Comparison of ENCODE assay signal across 12 mouse cellular contexts in genomic region chr7:115340155-115340554, GRCm38 (mm10).
A peak's percentile ranks its signal among the peaks of the same experiment; 100 is the strongest.
DNase-seq lines count a peak whose midpoint lies in the region; ATAC-seq and TF ChIP-seq lines count a peak whose summit lies in the region.
"Had no signal": no experiment of that assay in that cellular context is flagged by ENCODE, and none has a peak within 500 bp of the region (broad histone marks: within the 10 kb centered on the region; RNA-seq: fewer than 3 reads in every experiment).

No protein-coding gene starts in this region.

- no peak overlapping the region for H3K27ac ChIP-seq in forebrain, embryonic 16.5 days (ENCODE audit: low read length)
- no peak overlapping the region for H3K27ac ChIP-seq in forebrain, embryonic 11.5 days (ENCODE audit: low read depth, low read length)
- no peak overlapping the region for H3K27ac ChIP-seq in midbrain, postnatal 0 days (ENCODE audit: low read depth, low read length)
- no peak overlapping the region for H3K27ac ChIP-seq in midbrain, embryonic 16.5 days (ENCODE audit: low read length)
- H3K27ac ChIP-seq in stomach, postnatal 0 days (replicated peaks) = no peak overlapping the region
- H3K27ac ChIP-seq: gastrocnemius, adult 2 months; midbrain, embryonic 12.5 days had no signal

- peak; percentile 62 for ATAC-seq in forebrain, embryonic 16.5 days
- ATAC-seq in forebrain, embryonic 11.5 days (replicated peaks; ENCODE audit: low FRiP score) = no peak
- no peak for ATAC-seq in midbrain, postnatal 0 days (ENCODE audit: low FRiP score)
- no peak for ATAC-seq in midbrain, embryonic 16.5 days
- no peak for ATAC-seq in stomach, postnatal 0 days (ENCODE audit: low FRiP score, low TSS enrichment)
- ATAC-seq in megakaryocyte, adult 5-6 weeks (ENCODE audit: poor library complexity, severe bottlenecking) = no peak

- WGBS in forebrain, embryonic 16.5 days = 28% methylated on average over 7 of the region's 7 CpGs
- 72% methylated on average over 7 of the region's 7 CpGs for WGBS in forebrain, embryonic 11.5 days
- WGBS in midbrain, postnatal 0 days = 56% methylated on average over 7 of the region's 7 CpGs
- WGBS in midbrain, embryonic 16.5 days = 54% methylated on average over 7 of the region's 7 CpGs
- WGBS in stomach, postnatal 0 days = 52% methylated on average over 7 of the region's 7 CpGs

- H3K27me3 ChIP-seq in forebrain, embryonic 16.5 days (replicated peaks; ENCODE audit: control insufficient read depth, insufficient read depth, low read length) = no peaks in the 10 kb centered on the region
- no peaks in the 10 kb centered on the region for H3K27me3 ChIP-seq in forebrain, embryonic 11.5 days (ENCODE audit: control insufficient read depth, insufficient read depth, low read length)
- H3K27me3 ChIP-seq in midbrain, postnatal 0 days (ENCODE audit: insufficient read depth, low read length) = no peaks in the 10 kb centered on the region
- H3K27me3 ChIP-seq in midbrain, embryonic 16.5 days (ENCODE audit: control insufficient read depth, insufficient read depth, low read depth, low read length) = no peaks in the 10 kb centered on the region
- no peaks in the 10 kb centered on the region for H3K27me3 ChIP-seq in stomach, postnatal 0 days (ENCODE audit: control insufficient read depth, insufficient read depth, low read length)
- H3K27me3 ChIP-seq: midbrain, embryonic 12.5 days had no signal

- no peak for TF ChIP-seq CTCF in midbrain, postnatal 0 days (IDR thresholded peaks at IDR 0.05)
- TF ChIP-seq CTCF in stomach, postnatal 0 days (IDR thresholded peaks at IDR 0.05; ENCODE audit: low read depth) = no peak

- no peak overlapping the region for H3K9ac ChIP-seq in forebrain, embryonic 16.5 days (replicated peaks; ENCODE audit: low read depth, low read length)
- H3K9ac ChIP-seq in forebrain, embryonic 11.5 days (ENCODE audit: low read length) = no peak overlapping the region
- no peak overlapping the region for H3K9ac ChIP-seq in midbrain, postnatal 0 days (replicated peaks; ENCODE audit: low read length, poor library complexity, severe bottlenecking)
- no peak overlapping the region for H3K9ac ChIP-seq in midbrain, embryonic 16.5 days (ENCODE audit: low read depth, low read length)
- H3K9ac ChIP-seq in stomach, postnatal 0 days (ENCODE audit: low read length) = no peak overlapping the region
- H3K9ac ChIP-seq: midbrain, embryonic 12.5 days had no signal

- no peak for DNase-seq in forebrain, embryonic 11.5 days (ENCODE audit: low spot score)
- DNase-seq in midbrain, postnatal 0 days (ENCODE audit: low spot score) = peak; percentile 46
- peak; percentile 88 for DNase-seq in fibroblast of lung, adult 2 months (ENCODE audit: low read depth)
- peak; percentile 15 for DNase-seq in stomach, postnatal 0 days (ENCODE audit: low spot score)
- DNase-seq in thymus, adult 18-20 months = no peak
- DNase-seq: gastrocnemius, adult 2 months; kidney, adult 9 months; thymus, postnatal 14 days had no signal

- no peak for TF ChIP-seq EP300 in stomach, postnatal 0 days (optimal IDR thresholded peaks at IDR 0.05)

- no peaks in the 10 kb centered on the region for H3K9me3 ChIP-seq in forebrain, embryonic 16.5 days (ENCODE audit: control insufficient read depth, low read length)
- H3K9me3 ChIP-seq in forebrain, embryonic 11.5 days (ENCODE audit: control insufficient read depth, low read length) = no peaks in the 10 kb centered on the region
- no peaks in the 10 kb centered on the region for H3K9me3 ChIP-seq in midbrain, postnatal 0 days (ENCODE audit: low read length)
- H3K9me3 ChIP-seq in midbrain, embryonic 16.5 days (replicated peaks; ENCODE audit: control insufficient read depth, low read length, poor library complexity, severe bottlenecking) = no peaks in the 10 kb centered on the region; the same call in 1 of the 2 replicates
- H3K9me3 ChIP-seq in stomach, postnatal 0 days (ENCODE audit: control insufficient read depth, low read length) = no peaks in the 10 kb centered on the region
- H3K9me3 ChIP-seq: midbrain, embryonic 12.5 days had no signal

- no peaks in the 10 kb centered on the region for H3K36me3 ChIP-seq in forebrain, embryonic 16.5 days (ENCODE audit: control insufficient read depth, insufficient read depth)
- no peaks in the 10 kb centered on the region for H3K36me3 ChIP-seq in forebrain, embryonic 11.5 days (ENCODE audit: control insufficient read depth, insufficient read depth, low read length)
- no peaks in the 10 kb centered on the region for H3K36me3 ChIP-seq in midbrain, postnatal 0 days (ENCODE audit: insufficient read depth, low read length)
- H3K36me3 ChIP-seq in midbrain, embryonic 16.5 days (ENCODE audit: control insufficient read depth, insufficient read depth, low read length) = no peaks in the 10 kb centered on the region
- H3K36me3 ChIP-seq in stomach, postnatal 0 days (ENCODE audit: control insufficient read depth, insufficient read depth, low read length) = no peaks in the 10 kb centered on the region
- H3K36me3 ChIP-seq: midbrain, embryonic 12.5 days had no signal

- H3K4me2 ChIP-seq in forebrain, embryonic 16.5 days (ENCODE audit: low read length) = no peak overlapping the region
- H3K4me2 ChIP-seq in forebrain, embryonic 11.5 days (ENCODE audit: low read depth, low read length, severe bottlenecking) = no peak overlapping the region
- no peak overlapping the region for H3K4me2 ChIP-seq in midbrain, postnatal 0 days (ENCODE audit: low read depth, low read length, poor library complexity, severe bottlenecking)
- H3K4me2 ChIP-seq in midbrain, embryonic 16.5 days (ENCODE audit: low read length) = no peak overlapping the region
- H3K4me2 ChIP-seq in stomach, postnatal 0 days (replicated peaks; ENCODE audit: low read depth) = no peak overlapping the region
- H3K4me2 ChIP-seq: midbrain, embryonic 12.5 days had no signal

- H3K4me3 ChIP-seq in forebrain, embryonic 16.5 days (replicated peaks; ENCODE audit: low read length) = no peak overlapping the region
- H3K4me3 ChIP-seq in forebrain, embryonic 11.5 days (ENCODE audit: low read depth, low read length) = no peak overlapping the region
- H3K4me3 ChIP-seq in midbrain, postnatal 0 days (ENCODE audit: low read depth, low read length) = no peak overlapping the region
- no peak overlapping the region for H3K4me3 ChIP-seq in midbrain, embryonic 16.5 days (ENCODE audit: low read depth, low read length)
- H3K4me3 ChIP-seq in stomach, postnatal 0 days (ENCODE audit: low read depth, low read length) = no peak overlapping the region
- H3K4me3 ChIP-seq: gastrocnemius, adult 2 months; midbrain, embryonic 12.5 days had no signal

- peaks cover 6% of the 10 kb centered on the region for H3K4me1 ChIP-seq in forebrain, embryonic 16.5 days (replicated peaks; ENCODE audit: control insufficient read depth, insufficient read depth, low read length)
- H3K4me1 ChIP-seq in forebrain, embryonic 11.5 days (replicated peaks; ENCODE audit: control insufficient read depth, insufficient read depth, low read length) = no peaks in the 10 kb centered on the region
- no peaks in the 10 kb centered on the region for H3K4me1 ChIP-seq in midbrain, postnatal 0 days (ENCODE audit: insufficient read depth, low read length)
- H3K4me1 ChIP-seq in midbrain, embryonic 16.5 days (ENCODE audit: control insufficient read depth, insufficient read depth, low read length) = no peaks in the 10 kb centered on the region
- 0 out of 2 replicates have a peak, but pooled peaks cover 2% of the 10 kb centered on the region for H3K4me1 ChIP-seq in stomach, postnatal 0 days (replicated peaks; ENCODE audit: control insufficient read depth, insufficient read depth)

Comparison
In these comparisons a context has a peak if more than half of its experiments do, and no peak if none do; other contexts are left out.
1. DNase-seq: peak in midbrain, postnatal 0 days (single experiment), fibroblast of lung, adult 2 months (single experiment) and stomach, postnatal 0 days (single experiment); none in forebrain, embryonic 11.5 days (single experiment) and thymus, adult 18-20 months (0 of 2).